Mouse (Mus musculus): ENCODE data around the gene Cep41. TPM values are rescaled to one million over a fixed set of nuclear protein-coding genes. Genes with fewer than 3 reads are reported as not detected.

Cep41 gene
- polyA plus RNA-seq, 1 experiment, result 5.5 TPM

DNA sequence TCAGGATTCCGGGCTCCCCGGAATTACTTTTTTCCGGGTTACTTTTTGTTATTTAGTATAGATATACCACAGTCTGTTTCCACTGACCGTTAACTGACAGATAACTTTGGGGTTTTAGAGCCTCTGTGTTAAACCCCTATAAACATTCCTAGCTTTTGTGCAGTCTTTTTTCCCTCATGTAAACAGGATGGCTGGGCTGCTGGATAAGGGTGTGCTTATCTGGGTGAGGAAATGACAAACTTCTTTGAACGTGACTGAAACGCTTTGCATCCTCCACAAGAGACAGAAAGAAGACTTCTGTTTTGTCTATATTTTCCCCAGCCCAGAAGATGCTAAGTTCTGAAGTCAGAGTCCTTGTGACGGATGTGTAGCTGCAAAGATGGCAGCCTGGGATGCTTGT is 18.9 kb upstream of the Cep41 start:
- H3K36me3 ChIP-seq (ENCODE audit: control insufficient read depth, insufficient read depth), result no peaks in the 10 kb centered on the region
- no peak overlapping the region for H3ac ChIP-seq (ENCODE audit: control insufficient read depth, insufficient read length)
- H3K4me2 ChIP-seq (ENCODE audit: low read depth), result no peak overlapping the region
- H3K79me2 ChIP-seq (ENCODE audit: control insufficient read depth, insufficient read depth), result no peaks in the 10 kb centered on the region
- H3K4me3 ChIP-seq, result no peak overlapping the region
- TF ChIP-seq POLR2A (IDR thresholded peaks at IDR 0.05; ENCODE audit: insufficient read length, low read depth), result no peak
- TF ChIP-seq REST (IDR thresholded peaks at IDR 0.05; ENCODE audit: insufficient read depth, insufficient read length), result no peak
- no peak for TF ChIP-seq TCF3 (IDR thresholded peaks at IDR 0.05; ENCODE audit: insufficient read length, low read depth)
- TF ChIP-seq MAX (IDR thresholded peaks at IDR 0.05; ENCODE audit: low read depth), result no peak
- TF ChIP-seq E2F4 (IDR thresholded peaks at IDR 0.05; ENCODE audit: insufficient read depth), result no peak
- TF ChIP-seq USF1 (IDR thresholded peaks at IDR 0.05; ENCODE audit: low read depth), result no peak
- TF ChIP-seq MYOG (IDR thresholded peaks at IDR 0.05; ENCODE audit: control insufficient read depth in 1 of 3, insufficient read depth in 1 of 3, insufficient read length in 2 of 3, low read depth in 2 of 3), result no peak
- no peak for TF ChIP-seq TCF12 (IDR thresholded peaks at IDR 0.05; ENCODE audit: insufficient read depth, poor library complexity, severe bottlenecking)
- TF ChIP-seq POLR2AphosphoS2 (IDR thresholded peaks at IDR 0.05; ENCODE audit: insufficient read length, low read depth), result no peak
- TF ChIP-seq MYOD1 (IDR thresholded peaks at IDR 0.05; ENCODE audit: control insufficient read depth in 1 of 3, insufficient read length in 2 of 3, low read depth in 2 of 3), result no peak
- no peak for TF ChIP-seq SRF (IDR thresholded peaks at IDR 0.05; ENCODE audit: control insufficient read depth, insufficient read length, low read depth)
- no peak for TF ChIP-seq CEBPB (IDR thresholded peaks at IDR 0.05; ENCODE audit: insufficient read depth, poor library complexity, severe bottlenecking)
- H3K27me3 ChIP-seq (ENCODE audit: control insufficient read depth, insufficient read depth, insufficient read length), result no peaks in the 10 kb centered on the region

DNA sequence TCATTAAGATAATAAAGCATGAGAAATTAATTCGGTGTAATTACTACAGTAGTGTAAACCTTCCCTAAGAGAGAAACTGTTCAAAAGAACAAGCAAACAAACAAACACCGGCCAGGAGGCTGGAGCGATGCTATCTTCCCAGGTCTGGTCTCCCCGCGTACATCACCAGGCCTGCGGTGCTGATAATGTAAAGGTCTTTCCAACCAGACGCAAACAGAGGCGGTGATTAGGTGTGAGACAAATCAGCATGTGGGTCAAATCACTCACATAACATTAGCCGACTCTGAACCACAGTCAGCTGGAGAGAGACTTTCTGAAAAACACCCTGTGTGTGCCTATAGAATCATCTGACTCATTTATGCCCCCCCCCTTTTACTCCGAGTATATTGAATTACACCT is 17.8 kb upstream of the Cep41 start:
- Histone ChIP-seq H3K27me3 (ENCODE audit: control insufficient read depth, insufficient read depth, insufficient read length) (no peaks in the 10 kb centered on the region), H3K36me3 (ENCODE audit: control insufficient read depth, insufficient read depth) (no peaks in the 10 kb centered on the region), H3K4me2 (ENCODE audit: low read depth) (no peak overlapping the region), H3K79me2 (ENCODE audit: control insufficient read depth, insufficient read depth) (no peaks in the 10 kb centered on the region), H3ac (ENCODE audit: control insufficient read depth, insufficient read length) (no peak overlapping the region), H3K4me3 (no peak overlapping the region)
- TF ChIP-seq MYOD1 (IDR thresholded peaks at IDR 0.05; ENCODE audit: control insufficient read depth in 1 of 3, insufficient read length in 2 of 3, low read depth in 2 of 3) (no peak), CEBPB (IDR thresholded peaks at IDR 0.05; ENCODE audit: insufficient read depth, poor library complexity, severe bottlenecking) (no peak), SRF (IDR thresholded peaks at IDR 0.05; ENCODE audit: control insufficient read depth, insufficient read length, low read depth) (no peak), USF1 (IDR thresholded peaks at IDR 0.05; ENCODE audit: low read depth) (no peak)

DNA sequence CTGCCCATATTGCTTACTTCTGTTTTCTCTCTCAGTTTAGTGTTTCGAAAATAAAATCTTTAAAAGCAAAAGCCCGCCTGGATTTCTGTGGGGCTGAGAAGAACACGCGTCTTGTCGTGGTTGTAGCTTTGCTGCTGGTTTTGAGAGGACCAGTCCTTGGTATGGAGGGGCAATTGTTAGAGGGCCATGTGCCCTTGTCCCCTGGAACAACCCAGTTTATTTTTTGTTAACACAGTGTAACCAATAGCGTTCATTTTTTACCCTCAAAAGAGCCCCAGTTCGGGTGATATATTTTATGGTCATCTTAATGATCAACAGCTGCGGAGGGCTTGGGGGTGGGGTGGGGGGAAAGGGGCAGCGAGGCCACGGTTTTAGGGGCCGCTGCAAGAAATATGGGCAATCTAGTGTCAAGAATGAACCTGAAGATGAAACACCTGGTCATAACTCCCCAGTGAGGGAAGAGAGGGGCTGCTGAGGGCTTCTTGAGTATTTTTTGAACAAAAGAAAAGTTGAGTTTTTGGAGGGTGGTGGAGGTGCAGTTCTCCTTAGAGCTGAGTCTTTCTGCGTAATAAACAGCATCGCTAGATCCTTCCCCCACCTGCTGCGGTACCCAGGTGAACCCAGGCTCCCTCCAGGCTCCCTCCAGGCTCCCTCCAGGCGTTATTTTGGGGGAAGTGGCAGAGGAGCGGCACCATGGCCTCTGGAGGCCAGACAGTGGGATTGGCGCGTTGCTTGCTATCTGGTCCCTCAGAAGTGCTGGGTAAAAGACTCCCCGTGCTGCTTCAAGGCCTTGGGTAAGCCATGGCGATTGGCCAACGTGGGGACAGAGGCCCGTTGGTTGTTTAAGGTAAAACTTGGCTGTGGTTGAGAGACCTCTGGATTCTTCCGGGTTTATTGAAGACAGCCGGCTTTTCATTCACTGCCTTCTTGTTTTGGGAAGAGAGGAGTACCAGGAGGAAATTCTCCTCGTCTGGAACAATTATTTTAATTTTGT is 17.1 kb upstream of the Cep41 start:
- H3K4me2 ChIP-seq (ENCODE audit: low read depth), result no peak overlapping the region
- TF ChIP-seq CEBPB (IDR thresholded peaks at IDR 0.05; ENCODE audit: insufficient read depth, poor library complexity, severe bottlenecking), result no peak
- no peak for TF ChIP-seq E2F4 (IDR thresholded peaks at IDR 0.05; ENCODE audit: insufficient read depth)
- no peak for TF ChIP-seq POLR2AphosphoS2 (IDR thresholded peaks at IDR 0.05; ENCODE audit: insufficient read length, low read depth)
- TF ChIP-seq MAX (IDR thresholded peaks at IDR 0.05; ENCODE audit: low read depth), result no peak
- TF ChIP-seq USF1 (IDR thresholded peaks at IDR 0.05; ENCODE audit: low read depth), result no peak
- no peak for TF ChIP-seq TCF3 (IDR thresholded peaks at IDR 0.05; ENCODE audit: insufficient read length, low read depth)
- no peak for TF ChIP-seq MYOD1 (IDR thresholded peaks at IDR 0.05; ENCODE audit: control insufficient read depth in 1 of 3, insufficient read length in 2 of 3, low read depth in 2 of 3)
- TF ChIP-seq TCF12 (IDR thresholded peaks at IDR 0.05; ENCODE audit: insufficient read depth, poor library complexity, severe bottlenecking), result no peak
- H3K27me3 ChIP-seq (ENCODE audit: control insufficient read depth, insufficient read depth, insufficient read length), result no peaks in the 10 kb centered on the region
- no peak overlapping the region for H3K4me3 ChIP-seq
- H3K36me3 ChIP-seq (ENCODE audit: control insufficient read depth, insufficient read depth), result no peaks in the 10 kb centered on the region
- no peaks in the 10 kb centered on the region for H3K79me2 ChIP-seq (ENCODE audit: control insufficient read depth, insufficient read depth)
- no peak overlapping the region for H3ac ChIP-seq (ENCODE audit: control insufficient read depth, insufficient read length)

DNA sequence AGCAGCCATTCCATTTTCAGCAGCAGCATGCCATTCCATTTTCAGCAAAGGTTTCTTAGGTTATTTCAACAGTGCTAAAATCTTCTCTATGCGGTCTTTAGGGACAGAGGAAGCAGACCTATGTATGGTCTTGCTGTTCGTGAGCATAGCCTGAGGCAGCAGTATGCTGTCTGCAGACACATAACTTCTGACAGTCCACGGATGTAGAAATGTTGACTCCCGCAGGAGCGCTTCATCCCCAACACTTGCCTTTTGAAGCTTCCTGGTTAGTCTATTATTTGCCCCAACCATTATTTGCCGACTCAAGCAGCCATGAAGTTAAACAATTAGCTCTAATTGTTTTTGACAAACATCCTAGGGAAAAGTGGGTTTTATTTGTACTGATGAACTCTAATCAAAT is 15.6 kb upstream of the Cep41 start:
- H3K4me2 ChIP-seq (ENCODE audit: low read depth), result no peak overlapping the region
- no peak for TF ChIP-seq MYOG (IDR thresholded peaks at IDR 0.05; ENCODE audit: control insufficient read depth in 1 of 3, insufficient read depth in 1 of 3, insufficient read length in 2 of 3, low read depth in 2 of 3)
- no peak for TF ChIP-seq POLR2AphosphoS2 (IDR thresholded peaks at IDR 0.05; ENCODE audit: insufficient read length, low read depth)
- TF ChIP-seq SRF (IDR thresholded peaks at IDR 0.05; ENCODE audit: control insufficient read depth, insufficient read length, low read depth), result no peak
- TF ChIP-seq USF1 (IDR thresholded peaks at IDR 0.05; ENCODE audit: low read depth), result no peak
- no peak for TF ChIP-seq TCF12 (IDR thresholded peaks at IDR 0.05; ENCODE audit: insufficient read depth, poor library complexity, severe bottlenecking)
- TF ChIP-seq MYOD1 (IDR thresholded peaks at IDR 0.05; ENCODE audit: control insufficient read depth in 1 of 3, insufficient read length in 2 of 3, low read depth in 2 of 3), result no peak
- TF ChIP-seq MAX (IDR thresholded peaks at IDR 0.05; ENCODE audit: low read depth), result no peak
- TF ChIP-seq POLR2A (IDR thresholded peaks at IDR 0.05; ENCODE audit: insufficient read length, low read depth), result no peak
- no peak for TF ChIP-seq TCF3 (IDR thresholded peaks at IDR 0.05; ENCODE audit: insufficient read length, low read depth)
- no peak for TF ChIP-seq CEBPB (IDR thresholded peaks at IDR 0.05; ENCODE audit: insufficient read depth, poor library complexity, severe bottlenecking)
- H3K27me3 ChIP-seq (ENCODE audit: control insufficient read depth, insufficient read depth, insufficient read length), result no peaks in the 10 kb centered on the region
- H3K4me3 ChIP-seq, result no peak overlapping the region
- H3ac ChIP-seq (ENCODE audit: control insufficient read depth, insufficient read length), result no peak overlapping the region
- no peaks in the 10 kb centered on the region for H3K36me3 ChIP-seq (ENCODE audit: control insufficient read depth, insufficient read depth)
- no peaks in the 10 kb centered on the region for H3K79me2 ChIP-seq (ENCODE audit: control insufficient read depth, insufficient read depth)

Data from myocyte (in vitro differentiated cells).